Mouse (Mus musculus) ES-E14 (cell line): ENCODE data around the gene Cux2. TPM values are rescaled to one million over a fixed set of nuclear protein-coding genes. Genes with fewer than 3 reads are reported as not detected.

ENCODE experiments used
- DNase-seq: peaks from one replicate; pipeline ENCODE4 v3.0.0-alpha.2; 2013; ENCODE audit warnings: low read depth, low spot score
- H3K27ac ChIP-seq: 2 replicates; pipeline ENCODE4 v1.5.1; 2012; ENCODE audit warnings: low read depth, mild to moderate bottlenecking, low read length, moderate library complexity, mixed read lengths; ENCODE audit not compliant: poor library complexity, insufficient read depth, severe bottlenecking
- H3K36me3 ChIP-seq: 2 replicates; pipeline ENCODE4 v1.6.1; 2012; ENCODE audit warnings: mild to moderate bottlenecking, low read length, moderate library complexity, mixed read lengths; ENCODE audit not compliant: control insufficient read depth, poor library complexity, insufficient read depth, severe bottlenecking
- H3K4me1 ChIP-seq, 2 experiments: fragments of 150-350 bp in 1 of 2; sonication (generic) in 1 of 2; 2 replicates each; pipeline ENCODE4 v1.6.1; 2012; ENCODE audit warnings: low read length in 2 of 2, mild to moderate bottlenecking in 1 of 2, mixed read lengths in 1 of 2; ENCODE audit not compliant: control insufficient read depth in 2 of 2, insufficient read depth in 2 of 2, poor library complexity in 1 of 2
- H3K4me3 ChIP-seq, 2 experiments: fragments of 150-350 bp in 1 of 2; sonication (generic) in 1 of 2; 2 replicates each; pipeline ENCODE4 v1.5.1; 2012; ENCODE audit warnings: low read length in 2 of 2, low read depth in 1 of 2, mild to moderate bottlenecking in 1 of 2, mixed read lengths in 1 of 2; ENCODE audit not compliant: insufficient read depth in 1 of 2, poor library complexity in 1 of 2, severe bottlenecking in 1 of 2
- H3K9ac ChIP-seq: 2 replicates; pipeline ENCODE4 v1.6.1; 2012; ENCODE audit warnings: low read depth, mild to moderate bottlenecking, low read length, mixed read lengths; ENCODE audit not compliant: poor library complexity, insufficient read depth, severe bottlenecking
- H3K9me3 ChIP-seq: fragments of 150-350 bp; sonication (generic); 2 replicates; pipeline ENCODE4 v1.6.1; 2012; ENCODE audit warnings: low read depth, mild to moderate bottlenecking, low read length; ENCODE audit not compliant: control insufficient read depth, insufficient read depth
- CHD2 ChIP-seq: IDR thresholded peaks from 2 replicates; pipeline ENCODE4 v1.6.1; 2014; ENCODE audit warnings: mild to moderate bottlenecking, low read depth, low read length, inconsistent platforms
- HCFC1 ChIP-seq: IDR thresholded peaks from 2 replicates; pipeline ENCODE4 v1.6.1; 2012; ENCODE audit warnings: low read length, inconsistent platforms, borderline replicate concordance; ENCODE audit not compliant: insufficient read depth
- MAFK ChIP-seq: IDR thresholded peaks from 2 replicates; pipeline ENCODE4 v1.6.1; 2014; ENCODE audit warnings: mild to moderate bottlenecking, low read depth, low read length, inconsistent platforms; ENCODE audit not compliant: insufficient read depth
- ZC3H11A ChIP-seq: IDR thresholded peaks from 2 replicates; pipeline ENCODE4 v1.6.1; 2012; ENCODE audit warnings: low read depth, mild to moderate bottlenecking, inconsistent platforms, low read length, borderline replicate concordance
- ZNF384 ChIP-seq: IDR thresholded peaks from 2 replicates; pipeline ENCODE4 v1.6.1; 2012; ENCODE audit warnings: low read depth, low read length, inconsistent platforms
- in situ Hi-C, 2 experiments: fragments of 600-800 bp; cut with MboI; formaldehyde crosslinking; loops; one replicate each; pipeline ENCODE4 v1.15.1; 2025; ENCODE audit warnings: low sequenced_read_pairs in 2 of 2, inconsistent platforms in 1 of 2; ENCODE audit not compliant: unreplicated experiment in 2 of 2
- total RNA-seq: library from RNA; depleted of rRNA; stranded (reverse); fragments of 300-350 nt; gene quantifications from 2 replicates; pipeline ENCODE4 v1.2.3, GENCODE M21; 2012

Gene Cux2
- total RNA-seq, 1 experiment: 1.8 TPM

- H3K4me1 ChIP-seq: peaks cover 2% of the 10 kb centered on the region in 2 experiments; a peak in 2 of 4 replicates
- H3K9me3 ChIP-seq: no peaks in the 10 kb centered on the region
- in situ Hi-C loops: no loop called here
- TF ChIP-seq CHD2 (no peak), ZC3H11A (no peak), ZNF384 (no peak)
- no peaks in the 10 kb centered on the region for H3K36me3 ChIP-seq
- H3K4me3 ChIP-seq: no peak overlapping the region
- H3K27ac ChIP-seq: no peak overlapping the region
- no peak overlapping the region for H3K9ac ChIP-seq
- DNase-seq: no peak
Observed at GRCm38 (mm10) chr5:121962974-121963373, 86.9 kb downstream of the Cux2 start.

- no peak for DNase-seq
- in situ Hi-C loops: no loop called here
- Histone ChIP-seq H3K27ac (no peak overlapping the region), H3K36me3 (no peaks in the 10 kb centered on the region), H3K9me3 (no peaks in the 10 kb centered on the region), H3K4me3 (no peak overlapping the region), H3K4me1 (peaks cover 2% of the 10 kb centered on the region in 2 experiments; a peak in 2 of 4 replicates), H3K9ac (no peak overlapping the region)
- no peak for TF ChIP-seq HCFC1
- TF ChIP-seq ZC3H11A: no peak
Observed at GRCm38 (mm10) chr5:121962359-121962758, 87.5 kb downstream of the Cux2 start.

GRCm38 (mm10) chr5:121961256-121961655, 88.6 kb downstream of the Cux2 start:
- in situ Hi-C loops: no loop called here
- Histone ChIP-seq H3K4me1 (no peaks in the 10 kb centered on the region; a peak in 1 of 4 replicates), H3K4me3 (no peak overlapping the region), H3K27ac (no peak overlapping the region), H3K9me3 (no peaks in the 10 kb centered on the region), H3K9ac (no peak overlapping the region; the same call in 1 of the 2 replicates), H3K36me3 (no peaks in the 10 kb centered on the region)
- no peak for DNase-seq
- TF ChIP-seq CHD2 (no peak), HCFC1 (no peak), ZC3H11A (no peak), MAFK (no peak), ZNF384 (no peak)

GRCm38 (mm10) chr5:121959688-121960087, 90.2 kb downstream of the Cux2 start:
- H3K4me3 ChIP-seq: no peak overlapping the region
- no peaks in the 10 kb centered on the region for H3K36me3 ChIP-seq
- TF ChIP-seq CHD2: no peak
- no peak for TF ChIP-seq ZC3H11A
- no peak for TF ChIP-seq ZNF384
- TF ChIP-seq MAFK: no peak
- TF ChIP-seq HCFC1: no peak
- H3K9ac ChIP-seq: no peak overlapping the region
- no peaks in the 10 kb centered on the region for H3K4me1 ChIP-seq
- H3K27ac ChIP-seq: no peak overlapping the region
- no peaks in the 10 kb centered on the region for H3K9me3 ChIP-seq
- in situ Hi-C loops: no loop called here
- DNase-seq: no peak

GRCm38 (mm10) chr5:121958551-121958950, 91.4 kb downstream of the Cux2 start:
- no peak overlapping the region for H3K27ac ChIP-seq
- in situ Hi-C loops: no loop called here
- H3K4me3 ChIP-seq: no peak overlapping the region
- no peak for DNase-seq
- no peaks in the 10 kb centered on the region for H3K36me3 ChIP-seq
- H3K4me1 ChIP-seq: no peaks in the 10 kb centered on the region
- TF ChIP-seq ZC3H11A: no peak
- no peak for TF ChIP-seq MAFK
- no peak for TF ChIP-seq HCFC1
- no peak for TF ChIP-seq ZNF384
- TF ChIP-seq CHD2: no peak
- no peak overlapping the region for H3K9ac ChIP-seq
- no peaks in the 10 kb centered on the region for H3K9me3 ChIP-seq
